Mouse (Mus musculus) thymus, adult 2 months (tissue): Measurements from ENCODE around the gene Prrg4. TPM values are rescaled to one million over a fixed set of nuclear protein-coding genes. Genes with fewer than 3 reads are reported as not detected.
"Not testable (repeated sequence)": the region's sequence is repeated elsewhere in the genome, so short reads cannot be mapped to it uniquely, and the experiment has no call there.

Experiments used
- DNase-seq: peaks from one replicate; pipeline ENCODE4 v3.0.0; 2021
- H3K27ac ChIP-seq: fragments of 200-500 bp; 2 replicates; pipeline ENCODE4 v1.5.1; 2012; ENCODE audit warnings: low read length, control low read depth; ENCODE audit not compliant: control insufficient read depth, insufficient read depth
- H3K27me3 ChIP-seq: fragments of 200-500 bp; 2 replicates; pipeline ENCODE4 v1.6.1; 2012; ENCODE audit warnings: mild to moderate bottlenecking, low read length, moderate library complexity, mixed read lengths; ENCODE audit not compliant: control insufficient read depth, insufficient read depth
- H3K36me3 ChIP-seq: fragments of 200-500 bp; 2 replicates; pipeline ENCODE4 v1.6.1; 2012; ENCODE audit warnings: mild to moderate bottlenecking, low read length, moderate library complexity; ENCODE audit not compliant: control insufficient read depth, insufficient read depth
- H3K4me1 ChIP-seq: fragments of 200-500 bp; replicated peaks from 2 replicates; pipeline ENCODE4 v1.6.1; 2012; ENCODE audit warnings: low read length; ENCODE audit not compliant: control insufficient read depth, insufficient read depth
- H3K4me3 ChIP-seq: fragments of 200-500 bp; 2 replicates; pipeline ENCODE4 v1.5.1; 2012; ENCODE audit warnings: mild to moderate bottlenecking, low read length, control low read depth, moderate library complexity; ENCODE audit not compliant: control insufficient read depth, insufficient read depth
- CTCF ChIP-seq: fragments of 200-500 bp; IDR thresholded peaks from 2 replicates; pipeline ENCODE4 v1.5.1; 2012; ENCODE audit warnings: mild to moderate bottlenecking, control low read depth, low read length, moderate library complexity, borderline replicate concordance; ENCODE audit not compliant: control insufficient read depth, poor library complexity, insufficient read depth; ENCODE audit errors: extremely low read depth
- POLR2A ChIP-seq: fragments of 200-500 bp; IDR thresholded peaks from 2 replicates; pipeline ENCODE4 v1.6.1; 2012; ENCODE audit warnings: mild to moderate bottlenecking, low read length, control low read depth, moderate library complexity; ENCODE audit not compliant: control insufficient read depth, poor library complexity, insufficient read depth; ENCODE audit errors: extremely low read depth
- WGBS: fragments of 180-500 bp; shearing (Covaris S2); methylation state at CpG from one replicate; pipeline ENCODE4 v1.1.7; 2018; 5-methylcytosine and 5-hydroxymethylcytosine counted together
- polyA plus RNA-seq: library from polyadenylated mRNA; depleted of rRNA; stranded (reverse); fragments of >200 nt; gene quantifications from 2 replicates; pipeline ENCODE4 v1.2.3, GENCODE M21; 2012

Prrg4 gene
- polyA plus RNA-seq, 1 experiment = 2.4 TPM

GRCm38 (mm10) chr2:104867282-104867855 lies 17.7 kb upstream of the Prrg4 start, which contains the start of gene Ccdc73:
Gene Ccdc73, plus strand, starts transcription at chr2:104867805.
- 97% methylated on average over 13 of the region's 13 CpGs for WGBS
- no peak for TF ChIP-seq CTCF
- TF ChIP-seq POLR2A = no peak
- Histone ChIP-seq H3K27me3 (no peaks in the 10 kb centered on the region), H3K27ac (no peak within 1 kb of the TSS), H3K4me1 (no peaks in the 10 kb centered on the region), H3K36me3 (no peaks in the 10 kb centered on the region), H3K4me3 (no peak within 1 kb of the TSS)
- no peak for DNase-seq

GRCm38 (mm10) chr2:104864176-104864860 lies 14.6 kb upstream of the Prrg4 start:
- TF ChIP-seq POLR2A = no peak
- no peak for TF ChIP-seq CTCF
- DNase-seq = no peak
- Histone ChIP-seq H3K4me1 (no peaks in the 10 kb centered on the region), H3K27me3 (no peaks in the 10 kb centered on the region), H3K36me3 (no peaks in the 10 kb centered on the region), H3K27ac (no peak overlapping the region), H3K4me3 (no peak overlapping the region)
- 89% methylated on average over 4 of the region's 4 CpGs for WGBS

GRCm38 (mm10) chr2:104860426-104860825 lies 10.8 kb upstream of the Prrg4 start:
- DNase-seq = no peak

GRCm38 (mm10) chr2:104859060-104859459 lies 9.4 kb upstream of the Prrg4 start:
- WGBS = 89% methylated on average over 5 of the region's 5 CpGs
- H3K4me1 ChIP-seq = no peaks in the 10 kb centered on the region
- no peaks in the 10 kb centered on the region for H3K27me3 ChIP-seq
- H3K4me3 ChIP-seq = no peak overlapping the region
- TF ChIP-seq CTCF (no peak), POLR2A (no peak)
- no peak overlapping the region for H3K27ac ChIP-seq
- no peaks in the 10 kb centered on the region for H3K36me3 ChIP-seq
- DNase-seq = no peak

More at GRCm38 (mm10) chr2:104860426-104860825, 10.8 kb upstream of the Prrg4 start:
- no peaks in the 10 kb centered on the region for H3K4me1 ChIP-seq
- H3K27me3 ChIP-seq = no peaks in the 10 kb centered on the region
- no peak overlapping the region for H3K4me3 ChIP-seq
- TF ChIP-seq POLR2A (no peak), CTCF (no peak)
- H3K27ac ChIP-seq = no peak overlapping the region
- 95% methylated on average over 10 of the region's 10 CpGs for WGBS
- no peaks in the 10 kb centered on the region for H3K36me3 ChIP-seq

- not testable (repeated sequence) for H3K27me3 ChIP-seq, H3K36me3 ChIP-seq, H3K4me1 ChIP-seq, H3K4me3 ChIP-seq, DNase-seq, H3K27ac ChIP-seq
- 91% methylated on average over 3 of the region's 3 CpGs for WGBS
These were observed 8.4 kb upstream of the Prrg4 start for GRCm38 (mm10) chr2:104858083-104858482.

GRCm38 (mm10) chr2:104856218-104856617 lies 6.5 kb upstream of the Prrg4 start:
- Histone ChIP-seq H3K27me3 (no peaks in the 10 kb centered on the region), H3K4me3 (no peak overlapping the region), H3K36me3 (no peaks in the 10 kb centered on the region), H3K27ac (no peak overlapping the region), H3K4me1 (no peaks in the 10 kb centered on the region)
- no peak for DNase-seq
- TF ChIP-seq CTCF = no peak
- no peak for TF ChIP-seq POLR2A
- WGBS = 75% methylated on average over 1 of the region's 1 CpGs
